Mouse (Mus musculus): Measurements from ENCODE around the gene Gm49510. TPM values are rescaled to one million over a fixed set of nuclear protein-coding genes. Genes with fewer than 3 reads are reported as not detected.

Gene Gm49510
- polyA plus RNA-seq, 1 experiment from 2014 or later = 0.21 TPM

DNA sequence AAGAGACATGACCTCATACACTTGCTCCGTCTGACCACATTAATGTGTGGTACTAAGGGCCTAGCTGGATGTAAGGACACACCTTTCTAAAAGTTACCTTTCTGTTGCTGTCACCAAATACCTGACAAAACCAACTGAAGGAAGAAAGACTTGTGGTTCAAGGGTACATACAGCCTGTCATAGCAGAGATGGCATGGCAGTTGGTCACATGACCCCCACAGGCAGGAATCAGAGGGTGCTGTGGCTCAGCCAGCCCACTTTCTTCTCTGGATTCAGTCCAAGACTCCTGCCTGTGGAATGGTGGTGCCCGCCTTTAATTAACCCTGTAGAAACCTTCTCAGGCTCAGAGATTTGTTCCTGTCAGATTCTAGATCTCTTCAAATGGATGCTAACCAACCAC lies 36.3 kb upstream of the Gm49510 start:
- Histone ChIP-seq H3K36me3 (ENCODE audit: control insufficient read depth, insufficient read depth, low read length) (no peaks in the 10 kb centered on the region), H3K27ac (ENCODE audit: low read length) (no peak overlapping the region), H3K4me3 (ENCODE audit: low read length) (no peak overlapping the region), H3K27me3 (replicated peaks; ENCODE audit: control insufficient read depth, insufficient read depth, low read length) (no peaks in the 10 kb centered on the region), H3K4me2 (ENCODE audit: low read depth, low read length) (no peak overlapping the region), H3K9me3 (ENCODE audit: control insufficient read depth, low read length) (no peaks in the 10 kb centered on the region), H3K4me1 (ENCODE audit: control insufficient read depth, insufficient read depth, low read length) (peaks cover 29% of the 10 kb centered on the region), H3K9ac (ENCODE audit: low read depth, low read length) (no peak overlapping the region)
- no peak for ATAC-seq
- 74% methylated on average over 2 of the region's 2 CpGs for WGBS

DNA sequence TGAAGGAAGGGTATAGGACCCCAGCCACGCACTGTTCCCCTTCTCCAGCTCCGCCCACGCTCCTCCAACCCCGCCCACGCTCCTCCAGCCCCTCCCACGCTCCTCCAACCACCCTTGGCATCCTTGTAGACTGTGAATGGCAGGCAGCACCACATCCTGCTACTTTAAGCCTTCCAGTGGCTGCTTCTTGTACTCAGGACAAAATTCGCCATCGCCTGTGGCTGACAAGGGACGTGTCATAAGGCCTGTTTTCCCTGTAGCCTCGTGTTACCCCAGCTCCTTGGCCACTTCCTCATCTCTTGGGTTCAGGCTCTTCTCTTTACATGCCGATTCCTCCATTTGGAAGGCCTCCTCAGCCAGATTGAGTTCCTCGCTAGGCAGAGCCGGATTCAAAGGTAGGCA lies 35.6 kb upstream of the Gm49510 start:
- WGBS = 53% methylated on average over 13 of the region's 13 CpGs
- ATAC-seq = no peak
- no peaks in the 10 kb centered on the region for H3K9me3 ChIP-seq (ENCODE audit: control insufficient read depth, low read length)
- H3K27me3 ChIP-seq (replicated peaks; ENCODE audit: control insufficient read depth, insufficient read depth, low read length) = no peaks in the 10 kb centered on the region
- H3K36me3 ChIP-seq (ENCODE audit: control insufficient read depth, insufficient read depth, low read length) = no peaks in the 10 kb centered on the region
- no peak overlapping the region for H3K4me3 ChIP-seq (ENCODE audit: low read length)
- H3K27ac ChIP-seq (ENCODE audit: low read length) = no peak overlapping the region
- H3K4me1 ChIP-seq (ENCODE audit: control insufficient read depth, insufficient read depth, low read length) = peaks cover 33% of the 10 kb centered on the region
- peak overlapping the region; percentile 37 for H3K9ac ChIP-seq (ENCODE audit: low read depth, low read length)
- H3K4me2 ChIP-seq (ENCODE audit: low read depth, low read length) = no peak overlapping the region

- Histone ChIP-seq H3K4me3 (ENCODE audit: low read length) (no peak overlapping the region), H3K27me3 (replicated peaks; ENCODE audit: control insufficient read depth, insufficient read depth, low read length) (no peaks in the 10 kb centered on the region), H3K9ac (ENCODE audit: low read depth, low read length) (0 out of 2 replicates have a peak overlapping the region, but pooled peaks have one; percentile 2), H3K4me2 (ENCODE audit: low read depth, low read length) (no peak overlapping the region), H3K36me3 (ENCODE audit: control insufficient read depth, insufficient read depth, low read length) (no peaks in the 10 kb centered on the region), H3K4me1 (ENCODE audit: control insufficient read depth, insufficient read depth, low read length) (peaks cover 31% of the 10 kb centered on the region), H3K9me3 (ENCODE audit: control insufficient read depth, low read length) (no peaks in the 10 kb centered on the region), H3K27ac (ENCODE audit: low read length) (peak overlapping the region; percentile 85)
- 12% methylated on average over 9 of the region's 9 CpGs for WGBS
- ATAC-seq = peak; percentile 72
Observed at GRCm38 (mm10) chr15:78868398-78868797, 31.1 kb upstream of the Gm49510 start.

DNA sequence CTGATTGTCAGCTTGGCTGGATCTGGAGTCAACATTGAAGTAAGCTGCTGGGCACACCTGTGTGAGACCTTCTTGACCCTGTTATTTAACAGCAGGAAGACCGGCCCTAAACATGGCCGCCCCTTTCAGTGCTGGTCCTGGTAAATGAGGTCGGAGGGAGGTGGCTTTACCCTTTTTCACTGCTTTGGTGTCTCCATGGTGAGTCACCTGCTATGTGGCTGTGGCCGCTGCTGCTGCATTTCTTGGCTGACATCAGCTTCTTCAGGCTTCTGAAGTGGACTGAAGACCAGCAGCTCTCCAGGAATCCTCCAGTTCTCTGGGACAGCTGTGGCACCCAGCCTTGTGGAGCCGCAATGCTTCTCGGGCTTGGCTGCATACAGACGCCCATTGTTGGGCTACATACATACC lies 30.6 kb upstream of the Gm49510 start:
- H3K36me3 ChIP-seq (ENCODE audit: control insufficient read depth, insufficient read depth, low read length) = no peaks in the 10 kb centered on the region
- WGBS = 34% methylated on average over 7 of the region's 7 CpGs
- peaks cover 27% of the 10 kb centered on the region for H3K4me1 ChIP-seq (ENCODE audit: control insufficient read depth, insufficient read depth, low read length)
- peak overlapping the region; percentile 85 for H3K27ac ChIP-seq (ENCODE audit: low read length)
- no peak overlapping the region for H3K4me2 ChIP-seq (ENCODE audit: low read depth, low read length)
- peak; percentile 45 for ATAC-seq
- no peaks in the 10 kb centered on the region for H3K9me3 ChIP-seq (ENCODE audit: control insufficient read depth, low read length)
- 0 out of 2 replicates have a peak overlapping the region, but pooled peaks have one; percentile 26 for H3K9ac ChIP-seq (ENCODE audit: low read depth, low read length)
- H3K4me3 ChIP-seq (ENCODE audit: low read length) = no peak overlapping the region
- no peaks in the 10 kb centered on the region for H3K27me3 ChIP-seq (replicated peaks; ENCODE audit: control insufficient read depth, insufficient read depth, low read length)

DNA sequence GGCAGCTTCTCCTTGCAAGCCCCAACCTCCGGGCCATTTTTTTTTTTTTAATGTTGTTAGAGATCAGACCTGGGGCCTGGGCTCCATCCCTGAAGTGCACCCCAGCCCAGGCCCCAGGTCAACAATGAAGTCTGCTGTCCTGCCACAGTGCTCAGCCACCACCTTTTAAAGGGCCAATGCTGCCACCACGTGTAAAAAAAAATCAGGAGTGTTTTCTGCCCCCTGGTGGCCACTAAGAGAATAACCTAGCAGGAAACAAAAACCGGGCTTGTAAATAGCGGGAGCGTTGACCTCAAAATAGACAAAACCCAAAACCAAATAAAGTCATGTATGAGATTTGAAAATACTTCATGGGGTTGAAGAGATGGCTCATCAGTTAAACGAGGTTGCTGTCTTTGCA lies 29.7 kb upstream of the Gm49510 start:
- Histone ChIP-seq H3K4me3 (ENCODE audit: low read length) (no peak overlapping the region), H3K27me3 (replicated peaks; ENCODE audit: control insufficient read depth, insufficient read depth, low read length) (no peaks in the 10 kb centered on the region), H3K4me1 (ENCODE audit: control insufficient read depth, insufficient read depth, low read length) (peaks cover 25% of the 10 kb centered on the region), H3K9ac (ENCODE audit: low read depth, low read length) (no peak overlapping the region), H3K4me2 (ENCODE audit: low read depth, low read length) (no peak overlapping the region), H3K27ac (ENCODE audit: low read length) (no peak overlapping the region), H3K9me3 (ENCODE audit: control insufficient read depth, low read length) (no peaks in the 10 kb centered on the region), H3K36me3 (ENCODE audit: control insufficient read depth, insufficient read depth, low read length) (no peaks in the 10 kb centered on the region)
- WGBS = 29% methylated on average over 6 of the region's 6 CpGs
- no peak for ATAC-seq

GRCm38 (mm10) chr15:78872021-78872608 lies 27.4 kb upstream of the Gm49510 start:
- Histone ChIP-seq H3K27me3 (replicated peaks; ENCODE audit: control insufficient read depth, insufficient read depth, low read length) (no peaks in the 10 kb centered on the region), H3K4me2 (ENCODE audit: low read depth, low read length) (no peak overlapping the region), H3K4me1 (ENCODE audit: control insufficient read depth, insufficient read depth, low read length) (peaks cover 35% of the 10 kb centered on the region), H3K9ac (ENCODE audit: low read depth, low read length) (no peak overlapping the region), H3K36me3 (ENCODE audit: control insufficient read depth, insufficient read depth, low read length) (no peaks in the 10 kb centered on the region), H3K4me3 (ENCODE audit: low read length) (no peak overlapping the region), H3K27ac (ENCODE audit: low read length) (no peak overlapping the region), H3K9me3 (ENCODE audit: control insufficient read depth, low read length) (no peaks in the 10 kb centered on the region)
- no peak for ATAC-seq
- WGBS = 41% methylated on average over 5 of the region's 5 CpGs

- Histone ChIP-seq H3K27me3 (replicated peaks; ENCODE audit: control insufficient read depth, insufficient read depth, low read length) (no peaks in the 10 kb centered on the region), H3K4me1 (ENCODE audit: control insufficient read depth, insufficient read depth, low read length) (peaks cover 26% of the 10 kb centered on the region), H3K27ac (ENCODE audit: low read length) (no peak overlapping the region), H3K9ac (ENCODE audit: low read depth, low read length) (0 out of 2 replicates have a peak overlapping the region, but pooled peaks have one; percentile 35), H3K9me3 (ENCODE audit: control insufficient read depth, low read length) (no peaks in the 10 kb centered on the region), H3K4me2 (ENCODE audit: low read depth, low read length) (no peak overlapping the region), H3K36me3 (ENCODE audit: control insufficient read depth, insufficient read depth, low read length) (no peaks in the 10 kb centered on the region), H3K4me3 (ENCODE audit: low read length) (no peak overlapping the region)
- 57% methylated on average over 13 of the region's 13 CpGs for WGBS
- ATAC-seq = no peak
Observed at GRCm38 (mm10) chr15:78873803-78874435, 25.5 kb upstream of the Gm49510 start.

DNA sequence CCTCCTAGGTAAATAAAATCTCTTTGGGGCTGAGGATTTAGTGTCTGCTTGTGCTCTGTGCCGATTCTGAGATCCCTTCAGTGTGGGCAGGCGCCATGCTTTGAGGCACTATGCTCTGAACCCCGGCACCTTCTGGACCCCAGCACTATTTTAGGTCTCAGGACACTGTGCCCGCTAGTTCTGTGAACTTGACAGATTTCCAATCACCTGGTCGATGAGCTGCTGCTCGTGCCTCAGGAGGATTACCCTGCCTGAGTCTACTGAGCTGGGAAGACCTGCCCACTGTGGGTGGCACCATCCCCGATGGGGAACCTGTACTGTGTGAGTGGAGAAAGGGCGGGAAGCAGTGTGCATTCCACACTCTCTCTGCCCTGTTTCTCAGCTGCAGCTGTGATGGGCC lies 24.5 kb upstream of the Gm49510 start:
- ATAC-seq = no peak
- Histone ChIP-seq H3K36me3 (ENCODE audit: control insufficient read depth, insufficient read depth, low read length) (no peaks in the 10 kb centered on the region), H3K9ac (ENCODE audit: low read depth, low read length) (no peak overlapping the region), H3K4me2 (ENCODE audit: low read depth, low read length) (no peak overlapping the region), H3K4me3 (ENCODE audit: low read length) (no peak overlapping the region), H3K27ac (ENCODE audit: low read length) (peak overlapping the region; percentile 99), H3K9me3 (ENCODE audit: control insufficient read depth, low read length) (no peaks in the 10 kb centered on the region), H3K27me3 (replicated peaks; ENCODE audit: control insufficient read depth, insufficient read depth, low read length) (no peaks in the 10 kb centered on the region), H3K4me1 (ENCODE audit: control insufficient read depth, insufficient read depth, low read length) (peaks cover 31% of the 10 kb centered on the region)
- WGBS = 62% methylated on average over 8 of the region's 8 CpGs

- no peak for ATAC-seq
- peaks cover 34% of the 10 kb centered on the region for H3K4me1 ChIP-seq (ENCODE audit: control insufficient read depth, insufficient read depth, low read length)
- H3K9ac ChIP-seq (ENCODE audit: low read depth, low read length) = peak overlapping the region; percentile 90
- H3K36me3 ChIP-seq (ENCODE audit: control insufficient read depth, insufficient read depth, low read length) = no peaks in the 10 kb centered on the region
- peak overlapping the region; percentile 60 for H3K4me2 ChIP-seq (ENCODE audit: low read depth, low read length)
- 62% methylated on average over 5 of the region's 5 CpGs for WGBS
- no peaks in the 10 kb centered on the region for H3K27me3 ChIP-seq (replicated peaks; ENCODE audit: control insufficient read depth, insufficient read depth, low read length)
- H3K4me3 ChIP-seq (ENCODE audit: low read length) = peak overlapping the region; percentile 83; the same call in 1 of the 2 replicates
- no peaks in the 10 kb centered on the region for H3K9me3 ChIP-seq (ENCODE audit: control insufficient read depth, low read length)
- peak overlapping the region; percentile 99 for H3K27ac ChIP-seq (ENCODE audit: low read length)
Observed at GRCm38 (mm10) chr15:78875537-78875936, 23.9 kb upstream of the Gm49510 start.

Data from intestine, embryonic 16.5 days (tissue).